Comparison of ENCODE assay signal across 30 mouse cellular contexts in the genomic region with DNA sequence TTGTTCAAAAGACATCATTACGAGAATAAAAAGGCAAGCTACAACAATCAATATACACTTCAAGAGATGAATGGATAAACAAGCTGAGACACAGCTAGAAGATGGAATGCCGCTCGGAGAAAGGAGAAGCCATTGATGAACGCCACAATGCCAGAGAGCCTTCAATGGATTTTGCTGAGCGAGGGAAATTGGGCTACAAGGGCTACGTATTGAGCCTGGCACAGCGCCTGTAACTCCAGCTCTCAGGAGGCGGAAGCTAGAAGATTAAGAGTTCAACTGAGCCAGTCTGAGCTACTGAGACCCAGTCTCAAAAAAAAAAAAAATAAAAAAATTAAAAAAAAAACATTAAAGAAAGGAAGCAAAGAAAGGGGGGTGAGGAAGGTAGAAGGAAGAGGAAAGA. TPM values are rescaled to one million over a fixed set of nuclear protein-coding genes. Genes with fewer than 3 reads are reported as not detected.
"Had no signal": no experiment of that assay in that cellular context is flagged by ENCODE, and none has a peak within 500 bp of the region (broad histone marks: within the 10 kb centered on the region; RNA-seq: fewer than 3 reads in every experiment).

No protein-coding gene starts in this region.

- H3K27me3 ChIP-seq: limb, embryonic 12.5 days; limb, embryonic 15.5 days; lung, embryonic 15.5 days; midbrain, embryonic 12.5 days; neural tube, embryonic 12.5 days; neural tube, embryonic 15.5 days had no signal

- H3K36me3 ChIP-seq: limb, embryonic 12.5 days; limb, embryonic 15.5 days; lung, embryonic 15.5 days; midbrain, embryonic 12.5 days; neural tube, embryonic 12.5 days; neural tube, embryonic 15.5 days had no signal

- DNase-seq: kidney, adult 9 months; kidney, postnatal 14 days; kidney, postnatal 4 days; left cerebral cortex, postnatal 4 days; liver, postnatal 0 days; lung, postnatal 10 days; lung, postnatal 4 days; right cerebral cortex, adult 18-20 months; right cerebral cortex, postnatal 14 days; right cerebral cortex, postnatal 4 days; thymus, adult 2 months; thymus, postnatal 14 days; thymus, postnatal 4 days had no signal

- H3K9ac ChIP-seq: limb, embryonic 12.5 days; limb, embryonic 15.5 days; liver, embryonic 14.5 days; liver, postnatal 0 days; lung, embryonic 15.5 days; midbrain, embryonic 12.5 days; neural tube, embryonic 12.5 days; neural tube, embryonic 15.5 days had no signal

- ATAC-seq: liver, postnatal 0 days had no signal

- H3K9me3 ChIP-seq: limb, embryonic 12.5 days; limb, embryonic 15.5 days; lung, embryonic 15.5 days; midbrain, embryonic 12.5 days; neural tube, embryonic 12.5 days; neural tube, embryonic 15.5 days had no signal

- H3K4me3 ChIP-seq: limb, embryonic 12.5 days; limb, embryonic 15.5 days; lung, embryonic 15.5 days; midbrain, embryonic 12.5 days; neural tube, embryonic 12.5 days; neural tube, embryonic 15.5 days had no signal

- H3K4me2 ChIP-seq: limb, embryonic 12.5 days; limb, embryonic 15.5 days; liver, embryonic 11.5 days; lung, embryonic 15.5 days; midbrain, embryonic 12.5 days; neural tube, embryonic 12.5 days; neural tube, embryonic 15.5 days had no signal

- H3K27ac ChIP-seq: limb, embryonic 12.5 days; limb, embryonic 15.5 days; liver, embryonic 14.5 days; lung, embryonic 15.5 days; midbrain, embryonic 12.5 days; neural tube, embryonic 12.5 days; neural tube, embryonic 15.5 days; stomach, postnatal 0 days had no signal

- H3K4me1 ChIP-seq: midbrain, embryonic 12.5 days; neural tube, embryonic 12.5 days had no signal

RNA-seq across cellular contexts. Expression of gene Cib4, which starts 32.5 kb away (rescaled TPM):
- total RNA-seq: layer of hippocampus, adult 18-20 months; layer of hippocampus, postnatal 14 days; left cerebral cortex, adult 8-10 months; left cerebral cortex, postnatal 14 days; left cerebral cortex, postnatal 4 days; megakaryocyte progenitor cell, adult 5-6 weeks; megakaryocyte-erythroid progenitor cell, adult 5-6 weeks had no signal
- polyA plus RNA-seq: kidney, embryonic 16.5 days; limb, embryonic 12.5 days; limb, embryonic 15.5 days; liver, embryonic 11.5 days; liver, embryonic 14.5 days; liver, postnatal 0 days; midbrain, embryonic 12.5 days; neural tube, embryonic 12.5 days; neural tube, embryonic 15.5 days; stomach, embryonic 14.5 days; thymus, adult 2 months had no signal

RNA-seq across cellular contexts. Expression of gene 1700001C02Rik, which starts 47.3 kb away (rescaled TPM):
- total RNA-seq: layer of hippocampus, adult 18-20 months; left cerebral cortex, postnatal 14 days; left cerebral cortex, postnatal 4 days; megakaryocyte progenitor cell, adult 5-6 weeks; megakaryocyte-erythroid progenitor cell, adult 5-6 weeks had no signal
- polyA plus RNA-seq: kidney, embryonic 16.5 days; limb, embryonic 12.5 days; limb, embryonic 15.5 days; liver, embryonic 11.5 days; liver, embryonic 14.5 days; liver, postnatal 0 days; midbrain, embryonic 12.5 days; neural tube, embryonic 12.5 days; stomach, embryonic 14.5 days; stomach, postnatal 0 days had no signal

RNA-seq across cellular contexts. Expression of gene Otof, which starts 51.4 kb away (rescaled TPM):
- polyA plus RNA-seq: liver, postnatal 0 days had no signal
